Mouse (Mus musculus) hindbrain, embryonic 15.5 days (tissue): Measurements from ENCODE around the gene Arl15. TPM values are rescaled to one million over a fixed set of nuclear protein-coding genes. Genes with fewer than 3 reads are reported as not detected.

Source experiments
- ATAC-seq: fragments of 200-750 bp; cut with Nextera tagmentation; 2 replicates; pipeline ENCODE4 v1.8.0; 2017; ENCODE audit warnings: low read depth, moderate number of reproducible peaks, moderate TSS enrichment; ENCODE audit not compliant: low FRiP score
- H3K27ac ChIP-seq: fragments of 300-500 bp; sonication (generic); replicated peaks from 2 replicates; pipeline ENCODE4 v1.5.1; 2015; ENCODE audit warnings: mild to moderate bottlenecking, inconsistent platforms
- H3K27me3 ChIP-seq: fragments of 300-500 bp; sonication (generic); 2 replicates; pipeline ENCODE4 v1.6.1; 2015; ENCODE audit warnings: control low read depth, inconsistent platforms
- H3K36me3 ChIP-seq: fragments of 300-500 bp; sonication (generic); 2 replicates; pipeline ENCODE4 v1.6.1; 2015; ENCODE audit warnings: control low read depth, inconsistent platforms
- H3K4me1 ChIP-seq: fragments of 300-500 bp; sonication (generic); replicated peaks from 2 replicates; pipeline ENCODE4 v1.6.1; 2015; ENCODE audit warnings: control low read depth, inconsistent platforms
- H3K4me2 ChIP-seq: fragments of 300-500 bp; sonication (generic); 2 replicates; pipeline ENCODE4 v1.6.1; 2015; ENCODE audit warnings: moderate library complexity, mild to moderate bottlenecking, inconsistent platforms
- H3K4me3 ChIP-seq: fragments of 300-500 bp; sonication (generic); 2 replicates; pipeline ENCODE4 v1.5.1; 2015; ENCODE audit warnings: mild to moderate bottlenecking, inconsistent platforms
- H3K9ac ChIP-seq: fragments of 300-500 bp; sonication (generic); 2 replicates; pipeline ENCODE4 v1.6.1; 2015; ENCODE audit warnings: inconsistent platforms
- H3K9me3 ChIP-seq: fragments of 300-500 bp; sonication (generic); 2 replicates; pipeline ENCODE4 v1.6.1; 2016; ENCODE audit warnings: control low read depth, inconsistent platforms
- WGBS: fragments of 180-500 bp; shearing (Covaris S2); methylation state at CpG from one replicate; pipeline ENCODE4 v1.1.7; 2015; 5-methylcytosine and 5-hydroxymethylcytosine counted together
- polyA plus RNA-seq: library from polyadenylated mRNA; unstranded; fragments of >200 nt; fragmentation: Nextera tagmentation; extraction: Ambion mirVana; gene quantifications from 2 replicates; pipeline ENCODE4 v1.2.1, GENCODE M21; 2015

Arl15 gene
- polyA plus RNA-seq, 1 experiment from 2014 or later: 13.8 TPM

DNA sequence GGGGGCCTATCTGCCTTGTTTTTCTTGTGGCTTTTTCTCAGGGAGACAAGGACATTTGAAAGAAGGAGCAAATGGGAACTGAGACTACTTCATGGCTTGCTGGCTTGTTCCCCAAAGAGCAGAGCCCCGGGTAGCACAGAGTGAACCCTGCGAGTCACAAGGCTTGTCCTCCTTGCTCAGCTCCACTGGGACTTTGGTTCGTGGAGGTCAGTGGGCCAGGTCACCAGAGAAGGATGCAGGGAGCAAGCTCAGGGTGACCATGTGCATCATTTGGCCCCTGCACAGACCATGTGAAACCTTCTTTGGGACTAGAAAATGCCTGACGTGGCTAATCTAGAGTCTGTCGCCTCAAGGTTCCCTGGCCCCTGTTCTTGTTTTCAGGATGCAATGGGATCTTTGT, 155.4 kb downstream of the Arl15 start:
- no peak overlapping the region for H3K27ac ChIP-seq
- no peak overlapping the region for H3K4me3 ChIP-seq
- ATAC-seq: no peak
- 65% methylated on average over 5 of the region's 5 CpGs for WGBS
- no peak overlapping the region for H3K9ac ChIP-seq
- H3K4me2 ChIP-seq: no peak overlapping the region
- no peaks in the 10 kb centered on the region for H3K36me3 ChIP-seq
- no peaks in the 10 kb centered on the region for H3K4me1 ChIP-seq
- no peaks in the 10 kb centered on the region for H3K27me3 ChIP-seq
- H3K9me3 ChIP-seq: no peaks in the 10 kb centered on the region

DNA sequence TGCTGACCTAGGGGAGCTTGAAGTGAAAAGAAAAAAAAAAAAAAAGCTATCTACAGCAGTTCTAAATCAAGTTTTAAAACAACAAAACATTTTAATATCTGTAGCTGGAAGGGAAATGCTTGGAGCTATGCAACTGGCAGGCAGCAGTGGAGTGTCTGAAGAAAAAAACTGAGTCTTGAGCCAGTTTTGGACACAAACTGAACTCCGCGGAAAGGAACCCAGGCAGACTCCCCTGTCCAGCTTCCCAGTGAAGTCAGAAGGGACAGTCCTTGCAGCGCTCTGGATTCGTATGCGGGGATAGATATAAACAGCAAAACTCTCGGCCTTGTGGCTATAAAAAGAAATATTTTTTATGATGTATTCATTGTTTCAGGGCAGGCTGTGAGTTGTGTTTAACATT, 155.8 kb downstream of the Arl15 start:
- ATAC-seq: no peak
- Histone ChIP-seq H3K4me1 (no peaks in the 10 kb centered on the region), H3K4me3 (no peak overlapping the region), H3K9ac (no peak overlapping the region), H3K27me3 (no peaks in the 10 kb centered on the region), H3K27ac (no peak overlapping the region), H3K36me3 (no peaks in the 10 kb centered on the region), H3K4me2 (no peak overlapping the region), H3K9me3 (no peaks in the 10 kb centered on the region)
- 89% methylated on average over 6 of the region's 6 CpGs for WGBS

DNA sequence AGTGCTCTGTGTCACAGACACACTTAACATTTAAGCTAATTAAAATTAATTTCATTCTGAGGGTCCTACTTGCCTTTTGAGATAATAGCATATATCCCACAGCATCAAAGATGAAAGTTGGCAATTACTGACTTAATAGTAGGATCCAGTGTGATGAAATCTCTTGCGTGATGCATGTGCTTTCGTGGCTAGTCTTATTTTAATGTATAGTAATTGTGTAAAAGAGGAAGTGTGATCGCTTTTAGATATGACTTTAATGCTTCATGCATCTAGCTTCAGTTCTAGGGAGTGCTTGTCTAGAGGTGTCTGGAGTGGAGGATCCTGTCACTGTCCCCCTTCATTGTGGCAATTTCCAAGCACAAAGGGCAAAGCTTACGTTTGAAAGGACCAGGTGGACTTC, 163.1 kb downstream of the Arl15 start:
- Histone ChIP-seq H3K4me1 (no peaks in the 10 kb centered on the region), H3K36me3 (no peaks in the 10 kb centered on the region), H3K9me3 (no peaks in the 10 kb centered on the region), H3K27ac (no peak overlapping the region), H3K4me2 (no peak overlapping the region), H3K9ac (no peak overlapping the region), H3K27me3 (no peaks in the 10 kb centered on the region), H3K4me3 (no peak overlapping the region)
- no peak for ATAC-seq
- 83% methylated on average over 4 of the region's 4 CpGs for WGBS

DNA sequence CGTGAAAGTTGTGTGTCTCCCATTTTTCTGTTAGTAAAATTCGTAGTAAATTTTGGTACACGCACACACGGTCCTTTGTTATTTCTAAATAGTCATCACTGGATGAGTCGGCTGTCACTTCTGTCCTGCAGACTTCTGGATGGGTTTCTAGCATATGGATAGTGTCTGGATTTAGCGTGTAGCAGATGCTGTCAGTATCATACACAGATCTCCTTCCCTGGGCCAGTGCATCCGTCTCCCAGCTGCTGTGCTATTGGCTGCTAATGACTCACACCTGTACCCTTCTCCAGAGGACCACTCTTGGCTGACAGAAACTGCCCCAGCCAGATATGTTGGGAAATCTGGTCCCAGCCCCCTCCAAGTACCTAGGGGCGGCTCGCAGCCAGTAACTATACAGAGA, 170.6 kb downstream of the Arl15 start:
- Histone ChIP-seq H3K9me3 (no peaks in the 10 kb centered on the region), H3K4me2 (no peak overlapping the region), H3K9ac (no peak overlapping the region), H3K27ac (no peak overlapping the region), H3K27me3 (no peaks in the 10 kb centered on the region), H3K36me3 (no peaks in the 10 kb centered on the region), H3K4me3 (no peak overlapping the region), H3K4me1 (no peaks in the 10 kb centered on the region)
- 0 out of 2 replicates have a peak, but pooled peaks have one; percentile 48 for ATAC-seq
- WGBS: 86% methylated on average over 9 of the region's 9 CpGs

DNA sequence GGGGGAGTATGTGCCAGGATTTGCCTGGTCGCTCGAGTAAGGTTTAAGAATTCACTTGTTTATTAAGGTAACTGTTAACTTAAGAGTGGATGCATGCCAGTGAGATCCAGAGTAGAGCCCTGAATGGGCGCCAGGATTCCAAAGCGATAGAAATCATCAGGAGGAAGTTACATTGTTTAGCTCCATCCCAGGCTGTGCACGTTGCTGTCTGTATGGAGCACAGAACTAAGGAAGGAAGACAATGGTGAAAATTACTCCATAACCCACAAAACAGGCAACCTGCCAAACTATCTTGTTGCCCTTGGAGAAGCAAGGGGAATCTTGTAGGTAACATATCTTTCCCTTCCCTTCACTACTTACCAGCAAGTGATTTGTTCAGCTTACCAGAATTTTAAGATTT, 176.4 kb downstream of the Arl15 start:
- no peak overlapping the region for H3K27ac ChIP-seq
- H3K9ac ChIP-seq: no peak overlapping the region
- H3K4me2 ChIP-seq: no peak overlapping the region
- no peak overlapping the region for H3K4me3 ChIP-seq
- ATAC-seq: no peak
- H3K4me1 ChIP-seq: no peaks in the 10 kb centered on the region; the same call in 1 of the 2 replicates
- H3K36me3 ChIP-seq: no peaks in the 10 kb centered on the region
- 59% methylated on average over 5 of the region's 5 CpGs for WGBS
- H3K9me3 ChIP-seq: no peaks in the 10 kb centered on the region
- H3K27me3 ChIP-seq: no peaks in the 10 kb centered on the region

DNA sequence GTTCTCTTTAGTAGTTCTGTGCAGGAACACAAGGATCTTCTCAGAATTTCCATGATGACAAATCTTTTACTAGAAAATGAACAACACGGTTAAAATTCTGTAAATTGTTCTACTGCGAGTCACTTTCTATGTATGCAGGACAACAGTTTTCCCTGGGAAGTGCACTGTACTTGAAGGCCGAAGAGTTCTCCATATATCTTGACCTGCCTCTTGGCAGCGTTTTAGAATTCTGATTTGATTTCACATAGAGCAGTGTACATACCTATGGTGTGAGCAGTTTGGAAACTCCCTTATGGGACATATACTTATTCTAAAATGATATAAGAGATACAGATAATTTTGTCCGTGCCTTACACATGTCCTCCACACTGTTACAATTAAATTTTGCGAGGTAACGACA, 178.1 kb downstream of the Arl15 start:
- Histone ChIP-seq H3K27me3 (no peaks in the 10 kb centered on the region), H3K36me3 (no peaks in the 10 kb centered on the region)
- 92% methylated on average over 7 of the region's 7 CpGs for WGBS

DNA sequence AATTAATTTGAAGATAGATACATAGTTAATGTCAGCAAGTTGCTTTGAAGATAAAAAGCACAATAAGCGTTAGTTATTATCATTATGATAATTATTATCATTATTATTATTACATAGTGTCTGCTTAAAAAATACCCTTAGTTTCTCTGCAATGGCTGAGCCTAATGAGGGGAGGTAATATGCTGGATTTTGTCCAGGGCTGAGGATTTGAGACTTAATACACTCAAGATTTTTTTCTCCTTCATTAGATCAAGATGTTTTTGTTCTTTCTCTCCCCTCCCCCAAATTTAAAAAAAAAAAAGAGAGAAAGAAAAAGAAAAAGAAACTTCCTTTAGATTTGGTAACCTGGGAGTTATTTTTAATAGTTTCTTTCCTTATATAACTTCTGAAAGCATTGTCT, 180.6 kb downstream of the Arl15 start:
- H3K36me3 ChIP-seq: no peaks in the 10 kb centered on the region
- H3K27ac ChIP-seq: no peak overlapping the region
- no peaks in the 10 kb centered on the region; the same call in 1 of the 2 replicates for H3K4me1 ChIP-seq
- H3K27me3 ChIP-seq: no peaks in the 10 kb centered on the region
- no peak for ATAC-seq
- H3K9me3 ChIP-seq: no peaks in the 10 kb centered on the region
- WGBS: 81% methylated on average over 1 of the region's 1 CpGs
- no peak overlapping the region for H3K4me2 ChIP-seq
- no peak overlapping the region for H3K4me3 ChIP-seq
- no peak overlapping the region for H3K9ac ChIP-seq

More for the DNA sequence above, 178.1 kb downstream of the Arl15 start:
- Histone ChIP-seq H3K4me1 (no peaks in the 10 kb centered on the region; the same call in 1 of the 2 replicates), H3K27ac (no peak overlapping the region), H3K9me3 (no peaks in the 10 kb centered on the region), H3K4me3 (no peak overlapping the region), H3K4me2 (no peak overlapping the region), H3K9ac (no peak overlapping the region)
- no peak for ATAC-seq

DNA sequence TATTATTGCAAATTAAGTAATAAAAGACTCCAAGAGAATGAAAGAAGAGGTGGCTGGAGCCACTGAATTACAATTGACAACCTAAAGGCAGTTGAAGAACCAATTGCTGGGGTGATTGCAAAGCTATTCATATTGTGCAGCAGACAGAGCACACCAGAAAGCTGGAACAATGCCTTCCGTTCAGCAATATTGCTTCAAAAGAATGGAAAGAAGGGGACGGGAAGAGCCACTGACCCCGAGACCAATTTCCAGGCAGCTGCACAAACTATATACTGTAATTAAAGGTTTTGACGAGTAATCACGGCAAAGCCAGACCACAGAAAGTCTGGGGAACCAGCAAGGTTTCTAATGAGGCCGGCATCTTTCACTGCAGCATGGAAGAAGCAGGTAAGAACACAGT, 181.4 kb downstream of the Arl15 start:
- WGBS: 12% methylated on average over 6 of the region's 6 CpGs
- no peak overlapping the region for H3K9ac ChIP-seq
- no peak for ATAC-seq
- no peaks in the 10 kb centered on the region for H3K36me3 ChIP-seq
- H3K4me3 ChIP-seq: no peak overlapping the region
- H3K9me3 ChIP-seq: no peaks in the 10 kb centered on the region
- no peaks in the 10 kb centered on the region for H3K27me3 ChIP-seq
- H3K27ac ChIP-seq: 0 out of 2 replicates have a peak overlapping the region, but pooled peaks have one; percentile 34
- H3K4me1 ChIP-seq: peaks cover 1% of the 10 kb centered on the region; the same call in 1 of the 2 replicates
- H3K4me2 ChIP-seq: peak overlapping the region; percentile 19; the same call in 1 of the 2 replicates

DNA sequence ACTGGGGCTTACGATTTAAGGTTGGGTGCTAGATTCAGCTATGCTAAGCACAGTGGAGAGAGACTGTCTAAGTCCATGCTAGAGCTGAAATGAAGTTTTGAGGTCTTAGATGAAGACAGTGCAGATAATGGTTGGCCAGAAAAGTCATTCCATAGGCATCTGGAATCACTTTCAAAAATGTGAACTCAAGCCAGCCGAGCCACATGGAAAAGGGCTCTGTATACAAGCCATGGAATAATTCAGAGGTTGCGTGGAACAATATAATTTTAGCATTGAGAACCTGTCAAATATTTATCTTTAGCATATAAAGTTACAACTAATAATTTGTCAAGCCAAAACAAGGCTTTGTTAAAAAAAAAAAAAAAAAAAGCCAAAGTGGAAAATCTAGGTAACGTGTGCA, 182.6 kb downstream of the Arl15 start:
- Histone ChIP-seq H3K4me1 (peaks cover 11% of the 10 kb centered on the region), H3K4me2 (no peak overlapping the region), H3K36me3 (no peaks in the 10 kb centered on the region), H3K27ac (no peak overlapping the region), H3K9ac (no peak overlapping the region), H3K4me3 (no peak overlapping the region), H3K27me3 (no peaks in the 10 kb centered on the region), H3K9me3 (no peaks in the 10 kb centered on the region)
- no peak for ATAC-seq
- WGBS: 95% methylated on average over 4 of the region's 4 CpGs

DNA sequence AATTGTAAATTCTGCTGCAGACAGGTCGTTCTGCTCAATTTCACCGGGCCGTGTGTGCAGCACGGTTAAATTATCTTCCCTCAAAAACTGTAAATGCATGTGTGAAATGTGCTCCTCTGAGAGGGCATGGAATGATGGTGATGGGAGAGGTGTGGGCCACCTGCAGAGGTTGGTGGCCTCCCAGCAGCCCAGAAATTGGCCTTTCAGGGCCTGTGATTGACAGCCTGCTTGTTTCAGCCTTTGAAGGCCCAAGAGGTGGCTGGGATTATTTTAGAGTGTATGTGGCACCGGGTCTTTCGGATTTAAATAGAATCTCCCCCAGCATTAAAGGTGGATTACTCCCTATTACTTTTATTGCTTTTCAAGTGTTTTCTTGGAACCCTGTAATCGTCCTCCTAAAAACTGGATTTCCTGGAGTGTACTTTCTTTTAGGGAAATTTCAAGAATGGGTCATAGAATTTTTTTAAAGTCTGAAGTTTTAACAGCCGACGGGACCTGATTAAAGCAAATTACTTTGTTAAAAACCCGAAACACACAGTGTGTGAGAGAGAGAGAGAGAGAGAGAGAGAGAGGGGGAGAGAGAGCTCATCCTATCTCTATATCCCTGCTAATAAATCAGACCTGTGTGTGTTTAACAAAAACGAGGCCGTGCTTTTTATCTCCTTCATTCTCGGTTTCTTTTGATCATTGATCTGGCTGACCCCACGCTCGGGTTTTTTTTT, 186.6 kb downstream of the Arl15 start:
- no peak overlapping the region for H3K9ac ChIP-seq
- peak overlapping the region; percentile 22; the same call in 1 of the 2 replicates for H3K4me2 ChIP-seq
- H3K9me3 ChIP-seq: no peaks in the 10 kb centered on the region
- peaks cover 12% of the 10 kb centered on the region for H3K4me1 ChIP-seq
- 22% methylated on average over 15 of the region's 15 CpGs for WGBS
- H3K27ac ChIP-seq: no peak overlapping the region
- no peak for ATAC-seq
- no peak overlapping the region for H3K4me3 ChIP-seq
- no peaks in the 10 kb centered on the region for H3K36me3 ChIP-seq
- no peaks in the 10 kb centered on the region for H3K27me3 ChIP-seq

DNA sequence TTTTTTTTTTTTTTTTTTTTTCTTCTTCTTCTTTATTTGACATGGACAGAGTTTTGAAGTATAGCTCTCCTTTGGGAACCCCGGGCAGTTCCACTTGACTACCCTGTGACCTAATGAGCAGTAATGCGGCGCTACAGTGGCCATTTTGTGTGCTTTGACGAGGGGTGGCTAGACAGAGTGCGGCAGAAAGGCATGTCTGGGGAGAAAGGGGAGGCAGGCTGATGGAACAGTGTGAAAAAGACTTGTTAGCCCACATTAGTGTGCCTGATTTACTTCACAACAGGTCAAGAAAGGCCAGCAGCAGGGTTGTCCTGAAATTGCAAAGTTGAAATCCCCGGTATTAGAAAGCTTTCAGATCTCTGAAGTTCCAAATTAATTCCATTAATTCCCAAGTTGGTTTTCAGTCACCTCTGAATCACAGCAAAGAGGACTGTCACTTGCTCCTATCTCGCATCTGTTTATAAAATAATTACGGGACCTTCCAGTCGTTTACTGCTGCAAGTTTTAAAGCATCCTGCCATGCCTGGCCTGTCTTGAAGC, 187.2 kb downstream of the Arl15 start:
- Histone ChIP-seq H3K4me3 (no peak overlapping the region), H3K9ac (no peak overlapping the region), H3K27me3 (no peaks in the 10 kb centered on the region), H3K4me1 (peaks cover 17% of the 10 kb centered on the region), H3K9me3 (no peaks in the 10 kb centered on the region), H3K27ac (no peak overlapping the region), H3K36me3 (no peaks in the 10 kb centered on the region), H3K4me2 (peak overlapping the region; percentile 22; the same call in 1 of the 2 replicates)
- 0 out of 2 replicates have a peak, but pooled peaks have one; percentile 38 for ATAC-seq
- 19% methylated on average over 9 of the region's 9 CpGs for whole genome bisulfite sequencing

DNA sequence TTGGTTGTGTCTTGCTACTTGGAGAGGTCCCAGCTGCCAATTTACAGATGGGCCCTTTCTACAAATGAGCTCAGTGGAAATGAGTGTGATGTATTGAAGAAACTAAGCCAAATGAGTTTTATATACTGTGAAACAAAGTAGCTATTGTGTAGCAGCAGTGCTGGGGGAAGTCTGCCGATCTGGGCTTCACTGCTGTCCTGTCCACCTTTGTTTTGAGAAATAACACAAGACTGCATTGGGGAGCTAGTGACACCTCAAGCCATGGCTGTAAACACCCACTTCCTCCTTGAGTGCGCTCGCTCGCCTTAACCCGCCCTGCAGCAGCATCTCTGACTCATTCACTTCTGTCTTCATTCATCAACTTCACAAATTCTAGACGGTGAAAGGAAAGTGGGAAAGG, 189.3 kb downstream of the Arl15 start:
- H3K27ac ChIP-seq: no peak overlapping the region
- H3K36me3 ChIP-seq: no peaks in the 10 kb centered on the region
- H3K4me2 ChIP-seq: no peak overlapping the region
- no peaks in the 10 kb centered on the region for H3K9me3 ChIP-seq
- H3K4me1 ChIP-seq: peaks cover 22% of the 10 kb centered on the region
- H3K4me3 ChIP-seq: no peak overlapping the region
- 30% methylated on average over 6 of the region's 6 CpGs for WGBS
- H3K9ac ChIP-seq: no peak overlapping the region
- ATAC-seq: no peak
- H3K27me3 ChIP-seq: no peaks in the 10 kb centered on the region
